Mouse (Mus musculus) urinary bladder, postnatal 10 days (tissue): ENCODE measurements around the gene Gmnn.

ENCODE experiments used
- DNase-seq: peaks from one replicate; pipeline ENCODE4 v3.0.0; 2022; ENCODE audit warnings: low spot score

Gene Gmnn

GRCm38 (mm10) chr13:24709656-24710396, 51.9 kb downstream of the Gmnn start:
- no peak for DNase-seq

GRCm38 (mm10) chr13:24702128-24702527, 59.6 kb downstream of the Gmnn start:
- no peak for DNase-seq
